Mouse (Mus musculus): ENCODE measurements around the gene Tnfrsf1b. TPM values are rescaled to one million over a fixed set of nuclear protein-coding genes. Genes with fewer than 3 reads are reported as not detected.

The Tnfrsf1b gene
- polyA plus RNA-seq, 1 experiment: 14.0 TPM

- no peaks in the 10 kb centered on the region; the same call in 1 of the 2 replicates for H3K4me1 ChIP-seq (ENCODE audit: control insufficient read depth, insufficient read depth, low read length)
- H3K4me3 ChIP-seq (replicated peaks; ENCODE audit: control insufficient read depth, low read depth, low read length): no peak overlapping the region
- H3K27ac ChIP-seq (ENCODE audit: control insufficient read depth, insufficient read depth, low read depth, low read length, poor library complexity): no peak overlapping the region
- TF ChIP-seq CTCF (IDR thresholded peaks at IDR 0.05; ENCODE audit: control insufficient read depth, insufficient read depth, low read length) (no peak), POLR2A (IDR thresholded peaks at IDR 0.05; ENCODE audit: borderline replicate concordance, control insufficient read depth, low read depth, low read length) (no peak)
- WGBS: 0% methylated on average over 2 of the region's 2 CpGs
Measured at GRCm38 (mm10) chr4:145211076-145211475, 35.6 kb downstream of the Tnfrsf1b start.

- no peak overlapping the region for H3K4me3 ChIP-seq (replicated peaks; ENCODE audit: control insufficient read depth, low read depth, low read length)
- TF ChIP-seq CTCF (IDR thresholded peaks at IDR 0.05; ENCODE audit: control insufficient read depth, insufficient read depth, low read length): no peak
- peak overlapping the region; percentile 52; the same call in 1 of the 2 replicates for H3K27ac ChIP-seq (ENCODE audit: control insufficient read depth, insufficient read depth, low read depth, low read length, poor library complexity)
- no peaks in the 10 kb centered on the region; the same call in 1 of the 2 replicates for H3K4me1 ChIP-seq (ENCODE audit: control insufficient read depth, insufficient read depth, low read length)
- WGBS: 30% methylated on average over 5 of the region's 5 CpGs
Measured at GRCm38 (mm10) chr4:145210564-145210963, 36.1 kb downstream of the Tnfrsf1b start.

- H3K4me1 ChIP-seq (ENCODE audit: control insufficient read depth, insufficient read depth, low read length): no peaks in the 10 kb centered on the region; the same call in 1 of the 2 replicates
- no peak overlapping the region for H3K4me3 ChIP-seq (replicated peaks; ENCODE audit: control insufficient read depth, low read depth, low read length)
- 56% methylated on average over 5 of the region's 5 CpGs for WGBS
- no peak for TF ChIP-seq CTCF (IDR thresholded peaks at IDR 0.05; ENCODE audit: control insufficient read depth, insufficient read depth, low read length)
- no peak for TF ChIP-seq POLR2A (IDR thresholded peaks at IDR 0.05; ENCODE audit: borderline replicate concordance, control insufficient read depth, low read depth, low read length)
- no peak overlapping the region for H3K27ac ChIP-seq (ENCODE audit: control insufficient read depth, insufficient read depth, low read depth, low read length, poor library complexity)
Measured at GRCm38 (mm10) chr4:145209690-145210088, 37.0 kb downstream of the Tnfrsf1b start.

DNA sequence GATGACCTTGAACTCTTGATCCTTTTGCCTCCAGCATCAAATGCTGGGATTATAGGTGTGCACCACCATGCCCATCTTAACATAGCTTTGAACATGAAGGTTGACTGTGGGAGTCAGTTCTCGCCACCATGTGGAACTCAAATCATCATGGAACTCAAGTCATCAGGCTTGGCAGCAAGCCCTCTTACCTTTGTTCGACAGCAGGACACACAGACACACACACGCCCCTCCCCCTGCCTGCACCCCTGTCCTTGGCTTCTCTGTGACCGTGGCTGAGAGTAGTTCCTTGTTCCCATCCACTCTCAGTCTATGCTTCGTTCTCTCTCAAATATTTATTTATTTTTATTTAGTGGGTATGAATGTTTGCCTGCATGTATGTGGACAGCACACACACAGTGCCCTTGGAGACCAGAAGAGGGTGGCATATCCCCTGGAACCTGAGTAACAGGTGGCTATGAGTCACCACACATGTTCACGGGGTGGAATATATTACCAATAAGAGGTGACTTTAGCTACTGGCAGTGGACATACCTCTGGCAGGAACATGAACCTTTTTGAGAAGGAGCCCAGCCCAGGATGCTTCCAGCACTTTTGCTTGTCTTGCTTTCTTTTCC, 37.5 kb downstream of the Tnfrsf1b start:
- Histone ChIP-seq H3K4me1 (ENCODE audit: control insufficient read depth, insufficient read depth, low read length) (no peaks in the 10 kb centered on the region; the same call in 1 of the 2 replicates), H3K27ac (ENCODE audit: control insufficient read depth, insufficient read depth, low read depth, low read length, poor library complexity) (no peak overlapping the region), H3K4me3 (replicated peaks; ENCODE audit: control insufficient read depth, low read depth, low read length) (no peak overlapping the region)
- 17% methylated on average over 6 of the region's 6 CpGs for WGBS
- TF ChIP-seq CTCF (IDR thresholded peaks at IDR 0.05; ENCODE audit: control insufficient read depth, insufficient read depth, low read length) (no peak), POLR2A (IDR thresholded peaks at IDR 0.05; ENCODE audit: borderline replicate concordance, control insufficient read depth, low read depth, low read length) (no peak)

- Histone ChIP-seq H3K27ac (ENCODE audit: control insufficient read depth, insufficient read depth, low read depth, low read length, poor library complexity) (no peak overlapping the region), H3K4me3 (replicated peaks; ENCODE audit: control insufficient read depth, low read depth, low read length) (no peak overlapping the region), H3K4me1 (ENCODE audit: control insufficient read depth, insufficient read depth, low read length) (peaks cover 1% of the 10 kb centered on the region; the same call in 1 of the 2 replicates)
- TF ChIP-seq CTCF (IDR thresholded peaks at IDR 0.05; ENCODE audit: control insufficient read depth, insufficient read depth, low read length): no peak
- no peak for TF ChIP-seq POLR2A (IDR thresholded peaks at IDR 0.05; ENCODE audit: borderline replicate concordance, control insufficient read depth, low read depth, low read length)
- 94% methylated on average over 3 of the region's 3 CpGs for WGBS
Measured at GRCm38 (mm10) chr4:145207718-145208371, 38.8 kb downstream of the Tnfrsf1b start.

- no peak for TF ChIP-seq CTCF (IDR thresholded peaks at IDR 0.05; ENCODE audit: control insufficient read depth, insufficient read depth, low read length)
- TF ChIP-seq POLR2A (IDR thresholded peaks at IDR 0.05; ENCODE audit: borderline replicate concordance, control insufficient read depth, low read depth, low read length): no peak
- no peak overlapping the region for H3K27ac ChIP-seq (ENCODE audit: control insufficient read depth, insufficient read depth, low read depth, low read length, poor library complexity)
- H3K4me3 ChIP-seq (replicated peaks; ENCODE audit: control insufficient read depth, low read depth, low read length): no peak overlapping the region
- WGBS: 86% methylated on average over 8 of the region's 8 CpGs
- peaks cover 6% of the 10 kb centered on the region; the same call in 1 of the 2 replicates for H3K4me1 ChIP-seq (ENCODE audit: control insufficient read depth, insufficient read depth, low read length)
Measured at GRCm38 (mm10) chr4:145204779-145205178, 41.9 kb downstream of the Tnfrsf1b start.

- Histone ChIP-seq H3K4me1 (ENCODE audit: control insufficient read depth, insufficient read depth, low read length) (peaks cover 7% of the 10 kb centered on the region; the same call in 1 of the 2 replicates), H3K27ac (ENCODE audit: control insufficient read depth, insufficient read depth, low read depth, low read length, poor library complexity) (no peak overlapping the region), H3K4me3 (replicated peaks; ENCODE audit: control insufficient read depth, low read depth, low read length) (no peak overlapping the region)
- WGBS: 65% methylated on average over 2 of the region's 2 CpGs
- no peak for TF ChIP-seq POLR2A (IDR thresholded peaks at IDR 0.05; ENCODE audit: borderline replicate concordance, control insufficient read depth, low read depth, low read length)
- TF ChIP-seq CTCF (IDR thresholded peaks at IDR 0.05; ENCODE audit: control insufficient read depth, insufficient read depth, low read length): no peak
Measured at GRCm38 (mm10) chr4:145203305-145203704, 43.4 kb downstream of the Tnfrsf1b start.

DNA sequence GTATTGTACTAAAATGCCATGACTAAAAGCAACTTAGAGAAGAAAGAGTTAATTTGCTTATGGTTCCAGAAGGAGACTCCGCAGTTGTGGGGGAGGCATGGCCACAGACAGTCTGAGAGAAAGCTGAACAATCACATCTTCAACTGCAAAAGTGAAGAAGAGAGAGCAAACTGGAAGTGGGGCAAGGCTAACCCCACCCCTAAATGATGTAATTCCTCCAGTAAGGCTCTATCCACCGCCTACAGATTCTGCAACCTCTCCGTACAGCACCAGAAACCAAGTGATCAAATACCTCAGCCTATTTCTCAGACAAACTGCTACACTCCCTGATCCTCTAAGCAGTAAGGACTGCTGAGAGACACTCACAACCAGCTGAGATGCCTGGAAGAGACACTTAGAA, 45.2 kb downstream of the Tnfrsf1b start:
- Histone ChIP-seq H3K4me1 (ENCODE audit: control insufficient read depth, insufficient read depth, low read length) (peaks cover 7% of the 10 kb centered on the region; the same call in 1 of the 2 replicates), H3K4me3 (replicated peaks; ENCODE audit: control insufficient read depth, low read depth, low read length) (no peak overlapping the region), H3K27ac (ENCODE audit: control insufficient read depth, insufficient read depth, low read depth, low read length, poor library complexity) (no peak overlapping the region)
- TF ChIP-seq CTCF (IDR thresholded peaks at IDR 0.05; ENCODE audit: control insufficient read depth, insufficient read depth, low read length) (no peak), POLR2A (IDR thresholded peaks at IDR 0.05; ENCODE audit: borderline replicate concordance, control insufficient read depth, low read depth, low read length) (no peak)
- 45% methylated on average over 3 of the region's 3 CpGs for WGBS
